Mouse (Mus musculus) testis, adult 2 months (tissue): Measurements from ENCODE around the gene Stat4.

Experiments
- CTCF ChIP-seq: fragments of 200-500 bp; IDR thresholded peaks from 2 replicates; pipeline ENCODE4 v1.5.1; 2012; ENCODE audit warnings: low read depth, mild to moderate bottlenecking, inconsistent platforms, low read length, moderate library complexity; ENCODE audit not compliant: control insufficient read depth, insufficient read depth, insufficient replicate concordance
- POLR2A ChIP-seq: fragments of 200-500 bp; IDR thresholded peaks from 2 replicates; pipeline ENCODE4 v1.6.1; 2012; ENCODE audit warnings: low read depth, mild to moderate bottlenecking, inconsistent platforms, low read length, moderate library complexity; ENCODE audit not compliant: control insufficient read depth

GRCm38 (mm10) chr1:51996751-51997659, 10.1 kb downstream of the Stat4 start:
- no peak for TF ChIP-seq POLR2A
- TF ChIP-seq CTCF = no peak
